Mouse (Mus musculus): Measurements from ENCODE around the gene Lct. TPM values are rescaled to one million over a fixed set of nuclear protein-coding genes. Genes with fewer than 3 reads are reported as not detected.
"Not testable (repeated sequence)": the region's sequence is repeated elsewhere in the genome, so short reads cannot be mapped to it uniquely, and the experiment has no call there.

The Lct gene
- polyA plus RNA-seq, 1 experiment, result 0.57 TPM

DNA sequence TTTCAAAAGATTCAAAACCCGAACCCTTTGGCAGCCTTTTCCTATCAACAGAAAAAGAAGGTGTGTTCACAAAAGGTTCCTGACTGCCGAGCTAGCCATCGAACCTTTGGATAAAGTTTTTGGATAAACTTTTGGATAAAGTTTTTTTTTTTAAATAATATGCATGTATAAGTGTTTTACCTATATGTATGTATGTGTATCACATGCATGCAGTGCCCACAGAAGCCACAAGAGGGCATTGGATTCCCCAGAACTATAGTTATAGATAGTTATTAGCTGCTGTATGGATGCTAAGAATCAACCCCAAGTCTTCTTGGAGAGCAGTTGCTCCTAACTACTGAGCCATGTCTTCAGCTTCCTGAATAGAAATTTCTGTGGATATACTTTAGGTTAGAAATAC, 46.4 kb downstream of the Lct start:
- H3K36me3 ChIP-seq (ENCODE audit: control insufficient read depth, insufficient read depth, low read length), result peaks cover 3% of the 10 kb centered on the region

GRCm38 (mm10) chr1:128278563-128278962, 49.6 kb downstream of the Lct start:
- TF ChIP-seq POLR2A (IDR thresholded peaks at IDR 0.05; ENCODE audit: control insufficient read depth, low read depth, low read length) (no peak), CTCF (IDR thresholded peaks at IDR 0.05; ENCODE audit: control insufficient read depth, insufficient read depth, insufficient replicate concordance, low read depth, low read length) (no peak)
- peaks cover 3% of the 10 kb centered on the region for H3K36me3 ChIP-seq (ENCODE audit: control insufficient read depth, insufficient read depth, low read length)
- no peaks in the 10 kb centered on the region for H3K27me3 ChIP-seq (ENCODE audit: control insufficient read depth, insufficient read depth, low read length)
- no peak overlapping the region for H3K27ac ChIP-seq (ENCODE audit: control insufficient read depth, insufficient read depth, low read depth, low read length)
- H3K4me3 ChIP-seq (ENCODE audit: control insufficient read depth, low read depth, low read length), result no peak overlapping the region
- H3K4me1 ChIP-seq (ENCODE audit: control insufficient read depth, insufficient read depth, low read length), result no peaks in the 10 kb centered on the region

More for the DNA sequence above, 46.4 kb downstream of the Lct start:
- Histone ChIP-seq H3K4me1 (ENCODE audit: control insufficient read depth, insufficient read depth, low read length) (no peaks in the 10 kb centered on the region), H3K27ac (ENCODE audit: control insufficient read depth, insufficient read depth, low read depth, low read length) (no peak overlapping the region), H3K27me3 (ENCODE audit: control insufficient read depth, insufficient read depth, low read length) (no peaks in the 10 kb centered on the region), H3K4me3 (ENCODE audit: control insufficient read depth, low read depth, low read length) (no peak overlapping the region)
- TF ChIP-seq POLR2A (IDR thresholded peaks at IDR 0.05; ENCODE audit: control insufficient read depth, low read depth, low read length), result no peak
- TF ChIP-seq CTCF (IDR thresholded peaks at IDR 0.05; ENCODE audit: control insufficient read depth, insufficient read depth, insufficient replicate concordance, low read depth, low read length), result no peak

DNA sequence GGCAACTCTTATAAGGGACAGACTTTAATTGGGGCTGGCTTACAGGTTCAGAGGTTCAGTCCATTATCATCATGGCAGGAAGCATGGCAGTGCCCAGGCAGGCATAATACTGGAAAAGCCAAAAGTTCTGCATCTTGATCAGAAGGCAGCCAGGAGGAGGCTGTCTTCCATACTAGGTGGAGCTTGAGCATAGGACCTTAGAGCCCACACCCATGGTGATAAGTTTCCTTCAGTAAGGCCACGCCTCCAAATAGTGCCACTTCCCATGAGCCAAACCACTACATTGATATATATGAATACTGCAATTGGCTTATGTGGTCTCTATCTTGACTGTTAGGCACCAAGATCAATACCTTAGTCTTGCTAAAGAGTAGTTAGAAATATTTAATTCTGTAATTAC, 52.2 kb downstream of the Lct start:
- Histone ChIP-seq H3K27ac (ENCODE audit: control insufficient read depth, insufficient read depth, low read depth, low read length) (no peak overlapping the region), H3K4me3 (ENCODE audit: control insufficient read depth, low read depth, low read length) (no peak overlapping the region), H3K36me3 (ENCODE audit: control insufficient read depth, insufficient read depth, low read length) (peaks cover 5% of the 10 kb centered on the region), H3K4me1 (ENCODE audit: control insufficient read depth, insufficient read depth, low read length) (no peaks in the 10 kb centered on the region), H3K27me3 (ENCODE audit: control insufficient read depth, insufficient read depth, low read length) (no peaks in the 10 kb centered on the region)
- no peak for TF ChIP-seq POLR2A (IDR thresholded peaks at IDR 0.05; ENCODE audit: control insufficient read depth, low read depth, low read length)
- no peak for TF ChIP-seq CTCF (IDR thresholded peaks at IDR 0.05; ENCODE audit: control insufficient read depth, insufficient read depth, insufficient replicate concordance, low read depth, low read length)

DNA sequence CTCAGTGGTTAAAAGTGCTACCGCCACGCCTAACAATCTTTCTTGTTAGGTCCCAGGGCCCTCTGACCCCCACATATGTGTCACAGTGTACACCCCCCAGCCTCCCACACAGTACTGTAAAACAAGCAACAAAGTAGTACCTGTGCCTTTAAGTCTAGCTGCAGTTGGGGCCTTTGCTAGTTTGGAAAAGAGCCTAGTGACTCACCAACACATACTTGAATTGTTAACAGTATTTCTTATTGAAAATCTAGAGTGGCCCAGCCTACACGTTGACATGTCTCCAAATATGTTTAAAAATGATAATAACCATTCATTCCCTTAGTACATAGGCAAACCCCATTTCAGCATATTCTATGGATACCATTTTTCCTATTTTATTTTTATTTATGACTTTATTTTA, 57.4 kb downstream of the Lct start:
- no peaks in the 10 kb centered on the region for H3K27me3 ChIP-seq (ENCODE audit: control insufficient read depth, insufficient read depth, low read length)
- no peak overlapping the region for H3K4me3 ChIP-seq (ENCODE audit: control insufficient read depth, low read depth, low read length)
- peaks cover 1% of the 10 kb centered on the region for H3K36me3 ChIP-seq (ENCODE audit: control insufficient read depth, insufficient read depth, low read length)
- TF ChIP-seq CTCF (IDR thresholded peaks at IDR 0.05; ENCODE audit: control insufficient read depth, insufficient read depth, insufficient replicate concordance, low read depth, low read length) (no peak), POLR2A (IDR thresholded peaks at IDR 0.05; ENCODE audit: control insufficient read depth, low read depth, low read length) (no peak)
- H3K4me1 ChIP-seq (ENCODE audit: control insufficient read depth, insufficient read depth, low read length), result no peaks in the 10 kb centered on the region
- H3K27ac ChIP-seq (ENCODE audit: control insufficient read depth, insufficient read depth, low read depth, low read length), result no peak overlapping the region

DNA sequence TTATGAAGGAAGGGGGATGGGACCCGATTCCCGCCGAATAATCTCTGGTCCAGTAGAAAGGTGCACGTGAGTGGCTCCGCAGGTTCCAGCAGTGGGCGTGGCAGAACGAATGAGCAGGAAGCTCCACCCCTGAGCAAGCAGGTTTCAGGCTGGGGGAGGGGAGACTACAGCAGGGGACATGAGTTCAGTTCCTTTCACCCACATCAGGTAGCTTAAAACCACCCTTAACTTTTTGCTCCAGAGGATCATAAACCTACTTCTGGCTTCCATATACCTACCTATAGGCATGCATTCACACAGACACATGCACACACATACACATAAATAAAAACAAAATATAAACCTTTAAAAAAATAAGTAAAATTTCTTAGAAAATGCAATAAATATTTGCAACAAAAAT, 61.1 kb downstream of the Lct start:
- not testable (repeated sequence) for H3K36me3 ChIP-seq (ENCODE audit: control insufficient read depth, insufficient read depth, low read length)

DNA sequence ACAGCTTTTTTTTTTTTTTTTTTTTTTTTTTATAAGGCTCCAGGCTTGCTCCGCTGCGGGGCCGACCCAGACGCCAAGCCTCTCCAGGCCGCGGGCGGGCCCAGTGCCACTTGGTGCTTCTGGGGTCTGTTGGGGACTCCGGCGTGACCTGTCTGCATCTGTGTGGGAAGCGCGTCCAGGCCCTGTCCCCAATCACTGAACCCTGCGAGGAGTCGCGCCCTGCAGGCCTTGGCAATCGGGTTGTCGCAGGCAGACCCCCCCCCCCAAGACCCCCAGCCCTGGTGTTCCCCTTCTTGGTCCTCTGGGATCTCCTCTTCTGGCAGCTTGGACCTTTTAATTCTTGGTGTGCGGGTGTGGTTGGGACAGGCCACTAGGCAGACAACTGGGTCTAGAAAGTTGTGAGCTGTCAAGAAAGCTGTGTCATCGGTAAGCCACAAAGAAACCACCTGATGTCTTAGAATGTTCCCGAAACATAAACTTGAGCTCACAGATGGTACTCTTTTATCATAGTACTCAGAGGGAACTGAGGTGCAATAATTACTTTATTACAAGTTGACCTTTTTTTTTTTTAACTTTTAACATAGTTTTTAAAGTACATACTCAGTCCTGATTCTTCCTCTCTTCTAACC, 83.3 kb downstream of the Lct start:
- Histone ChIP-seq H3K36me3 (ENCODE audit: control insufficient read depth, insufficient read depth, low read length) (no peaks in the 10 kb centered on the region), H3K27ac (ENCODE audit: control insufficient read depth, insufficient read depth, low read depth, low read length) (peak overlapping the region; percentile 86), H3K4me3 (ENCODE audit: control insufficient read depth, low read depth, low read length) (peak overlapping the region; percentile 94), H3K27me3 (ENCODE audit: control insufficient read depth, insufficient read depth, low read length) (no peaks in the 10 kb centered on the region), H3K4me1 (ENCODE audit: control insufficient read depth, insufficient read depth, low read length) (no peaks in the 10 kb centered on the region)
- TF ChIP-seq CTCF (IDR thresholded peaks at IDR 0.05; ENCODE audit: control insufficient read depth, insufficient read depth, insufficient replicate concordance, low read depth, low read length), result no peak
- no peak for TF ChIP-seq POLR2A (IDR thresholded peaks at IDR 0.05; ENCODE audit: control insufficient read depth, low read depth, low read length)

More for the DNA sequence above, 61.1 kb downstream of the Lct start:
- H3K4me1 ChIP-seq (ENCODE audit: control insufficient read depth, insufficient read depth, low read length); H3K4me3 ChIP-seq (ENCODE audit: control insufficient read depth, low read depth, low read length); H3K27ac ChIP-seq (ENCODE audit: control insufficient read depth, insufficient read depth, low read depth, low read length); H3K27me3 ChIP-seq (ENCODE audit: control insufficient read depth, insufficient read depth, low read length): not testable (repeated sequence)

- TF ChIP-seq CTCF (IDR thresholded peaks at IDR 0.05; ENCODE audit: control insufficient read depth, insufficient read depth, insufficient replicate concordance, low read depth, low read length) (no peak), POLR2A (IDR thresholded peaks at IDR 0.05; ENCODE audit: control insufficient read depth, low read depth, low read length) (peak; percentile 86)
- peak overlapping the region; percentile 94 for H3K4me3 ChIP-seq (ENCODE audit: control insufficient read depth, low read depth, low read length)
These were observed 84.0 kb downstream of the Lct start for GRCm38 (mm10) chr1:128243996-128244726.

More at GRCm38 (mm10) chr1:128243996-128244726, 84.0 kb downstream of the Lct start:
- Histone ChIP-seq H3K4me1 (ENCODE audit: control insufficient read depth, insufficient read depth, low read length) (no peaks in the 10 kb centered on the region), H3K36me3 (ENCODE audit: control insufficient read depth, insufficient read depth, low read length) (no peaks in the 10 kb centered on the region), H3K27ac (ENCODE audit: control insufficient read depth, insufficient read depth, low read depth, low read length) (peak overlapping the region; percentile 86), H3K27me3 (ENCODE audit: control insufficient read depth, insufficient read depth, low read length) (no peaks in the 10 kb centered on the region)
